Mouse (Mus musculus): ENCODE data around the gene Mapk1. TPM values are rescaled to one million over a fixed set of nuclear protein-coding genes. Genes with fewer than 3 reads are reported as not detected.

The Mapk1 gene
- polyA plus RNA-seq, 2 experiments, result 126 to 186 TPM

GRCm38 (mm10) chr16:17015853-17016230, 32.7 kb downstream of the Mapk1 start:
- Histone ChIP-seq H3K9me3 (ENCODE audit: control insufficient read depth, low read length) (no peaks in the 10 kb centered on the region), H3K4me3 (replicated peaks; ENCODE audit: low read length) (no peak overlapping the region), H3K27me3 (ENCODE audit: control insufficient read depth, insufficient read depth, low read length) (no peaks in the 10 kb centered on the region), H3K4me1 (ENCODE audit: control insufficient read depth, insufficient read depth, low read length) (no peaks in the 10 kb centered on the region), H3K9ac (ENCODE audit: low read depth, low read length, severe bottlenecking) (no peak overlapping the region), H3K4me2 (replicated peaks; ENCODE audit: low read depth, low read length, severe bottlenecking) (no peak overlapping the region), H3K36me3 (ENCODE audit: control insufficient read depth, insufficient read depth, low read length) (peaks cover 43% of the 10 kb centered on the region), H3K27ac (replicated peaks; ENCODE audit: low read depth, low read length) (no peak overlapping the region)
- no peak for TF ChIP-seq POLR2A (IDR thresholded peaks at IDR 0.05; ENCODE audit: borderline replicate concordance, extremely low read depth, insufficient read depth, insufficient read length)
- DNase-seq (ENCODE audit: low spot score) (no peak), ATAC-seq (ENCODE audit: low FRiP score, low read depth) (no peak)
- 95% methylated on average over 3 of the region's 3 CpGs for WGBS

GRCm38 (mm10) chr16:17018071-17018470, 34.9 kb downstream of the Mapk1 start:
- Histone ChIP-seq H3K9me3 (ENCODE audit: control insufficient read depth, low read length) (no peaks in the 10 kb centered on the region), H3K4me2 (replicated peaks; ENCODE audit: low read depth, low read length, severe bottlenecking) (no peak overlapping the region), H3K9ac (ENCODE audit: low read depth, low read length, severe bottlenecking) (no peak overlapping the region), H3K27me3 (ENCODE audit: control insufficient read depth, insufficient read depth, low read length) (no peaks in the 10 kb centered on the region), H3K4me3 (replicated peaks; ENCODE audit: low read length) (no peak overlapping the region), H3K4me1 (ENCODE audit: control insufficient read depth, insufficient read depth, low read length) (no peaks in the 10 kb centered on the region), H3K27ac (replicated peaks; ENCODE audit: low read depth, low read length) (no peak overlapping the region), H3K36me3 (ENCODE audit: control insufficient read depth, insufficient read depth, low read length) (peaks cover 56% of the 10 kb centered on the region)
- ATAC-seq (ENCODE audit: low FRiP score, low read depth) (no peak), DNase-seq (ENCODE audit: low spot score) (no peak)
- TF ChIP-seq POLR2A (IDR thresholded peaks at IDR 0.05; ENCODE audit: borderline replicate concordance, extremely low read depth, insufficient read depth, insufficient read length), result no peak
- WGBS, result 52% methylated on average over 6 of the region's 6 CpGs

DNA sequence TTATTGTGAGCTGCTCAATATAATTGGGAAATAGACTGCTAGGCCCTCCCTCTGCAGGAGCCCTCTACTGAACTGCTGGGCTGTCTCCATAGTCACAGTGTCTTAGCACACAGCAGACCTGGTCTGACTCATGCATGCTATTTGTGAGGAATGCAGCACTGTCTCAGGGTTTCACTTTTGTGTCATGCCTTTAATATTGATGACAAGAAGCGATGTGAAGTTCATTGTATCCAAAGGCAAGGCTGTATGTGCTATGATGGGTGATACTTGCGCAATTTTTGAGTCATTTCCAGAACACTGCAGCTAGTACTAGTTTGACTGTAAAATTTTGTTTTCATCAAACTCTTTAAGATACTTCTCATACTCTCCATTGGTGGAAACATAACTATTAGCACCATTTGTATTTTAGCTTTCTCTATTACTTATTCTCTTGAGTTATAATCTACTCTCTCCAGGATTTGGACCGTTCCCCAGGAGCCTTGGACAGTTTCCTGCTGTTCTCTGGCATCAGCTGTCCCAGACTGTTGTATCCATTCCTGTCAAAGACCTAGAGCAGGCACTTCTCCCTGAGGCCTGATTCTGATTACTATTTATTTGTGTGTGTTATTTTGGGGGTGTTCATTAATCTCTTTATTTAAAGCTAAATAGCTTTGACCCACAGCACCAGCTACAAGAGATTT, 41.4 kb downstream of the Mapk1 start:
- peaks cover 70% of the 10 kb centered on the region for H3K36me3 ChIP-seq (ENCODE audit: control insufficient read depth, insufficient read depth, low read length)
- no peak for ATAC-seq (ENCODE audit: low FRiP score, low read depth)
- no peak overlapping the region for H3K4me3 ChIP-seq (replicated peaks; ENCODE audit: low read length)
- no peak overlapping the region for H3K9ac ChIP-seq (ENCODE audit: low read depth, low read length, severe bottlenecking)
- H3K27me3 ChIP-seq (ENCODE audit: control insufficient read depth, insufficient read depth, low read length), result no peaks in the 10 kb centered on the region
- no peak for DNase-seq (ENCODE audit: low spot score)
- no peak for TF ChIP-seq POLR2A (IDR thresholded peaks at IDR 0.05; ENCODE audit: borderline replicate concordance, extremely low read depth, insufficient read depth, insufficient read length)
- 91% methylated on average over 3 of the region's 3 CpGs for WGBS
- H3K4me1 ChIP-seq (ENCODE audit: control insufficient read depth, insufficient read depth, low read length), result no peaks in the 10 kb centered on the region
- no peaks in the 10 kb centered on the region for H3K9me3 ChIP-seq (ENCODE audit: control insufficient read depth, low read length)
- no peak overlapping the region for H3K27ac ChIP-seq (replicated peaks; ENCODE audit: low read depth, low read length)
- no peak overlapping the region for H3K4me2 ChIP-seq (replicated peaks; ENCODE audit: low read depth, low read length, severe bottlenecking)

- H3K36me3 ChIP-seq (ENCODE audit: control insufficient read depth, insufficient read depth, low read length), result peaks cover 61% of the 10 kb centered on the region
- 84% methylated on average over 4 of the region's 4 CpGs for WGBS
- no peak overlapping the region for H3K4me2 ChIP-seq (replicated peaks; ENCODE audit: low read depth, low read length, severe bottlenecking)
- DNase-seq (ENCODE audit: low spot score) (no peak), ATAC-seq (ENCODE audit: low FRiP score, low read depth) (no peak)
- no peaks in the 10 kb centered on the region for H3K4me1 ChIP-seq (ENCODE audit: control insufficient read depth, insufficient read depth, low read length)
- H3K4me3 ChIP-seq (replicated peaks; ENCODE audit: low read length), result no peak overlapping the region
- H3K9ac ChIP-seq (ENCODE audit: low read depth, low read length, severe bottlenecking), result no peak overlapping the region
- H3K27ac ChIP-seq (replicated peaks; ENCODE audit: low read depth, low read length), result no peak overlapping the region
- no peak for TF ChIP-seq POLR2A (IDR thresholded peaks at IDR 0.05; ENCODE audit: borderline replicate concordance, extremely low read depth, insufficient read depth, insufficient read length)
- no peaks in the 10 kb centered on the region for H3K9me3 ChIP-seq (ENCODE audit: control insufficient read depth, low read length)
- H3K27me3 ChIP-seq (ENCODE audit: control insufficient read depth, insufficient read depth, low read length), result no peaks in the 10 kb centered on the region
Measured at GRCm38 (mm10) chr16:17029971-17030695, 47.0 kb downstream of the Mapk1 start.

DNA sequence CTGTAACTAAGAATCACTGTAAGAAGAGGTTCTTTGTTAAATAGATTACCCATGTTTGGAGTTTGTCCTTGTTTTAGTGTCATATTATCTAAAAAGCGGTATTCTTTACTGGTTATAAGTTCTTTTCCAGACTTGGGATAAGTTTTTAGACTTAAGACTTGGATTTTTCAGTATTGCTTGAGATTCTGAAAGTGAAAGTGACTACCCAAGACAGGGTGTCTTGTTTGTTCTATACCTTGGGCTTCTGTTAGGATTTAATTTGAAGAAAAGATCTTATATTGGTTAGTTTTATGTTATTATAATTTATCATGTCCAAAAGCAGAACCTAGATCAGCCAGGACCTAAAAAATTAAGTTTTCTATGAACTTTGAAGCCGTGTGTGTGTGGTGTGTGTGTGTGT, 50.6 kb downstream of the Mapk1 start:
- no peaks in the 10 kb centered on the region for H3K4me1 ChIP-seq (ENCODE audit: control insufficient read depth, insufficient read depth, low read length)
- DNase-seq (ENCODE audit: low spot score), result no peak
- H3K4me2 ChIP-seq (replicated peaks; ENCODE audit: low read depth, low read length, severe bottlenecking), result no peak overlapping the region
- TF ChIP-seq POLR2A (IDR thresholded peaks at IDR 0.05; ENCODE audit: borderline replicate concordance, extremely low read depth, insufficient read depth, insufficient read length), result no peak
- no peak for ATAC-seq (ENCODE audit: low FRiP score, low read depth)
- H3K9ac ChIP-seq (ENCODE audit: low read depth, low read length, severe bottlenecking), result no peak overlapping the region
- no peak overlapping the region for H3K4me3 ChIP-seq (replicated peaks; ENCODE audit: low read length)
- 92% methylated on average over 2 of the region's 2 CpGs for WGBS
- no peaks in the 10 kb centered on the region for H3K27me3 ChIP-seq (ENCODE audit: control insufficient read depth, insufficient read depth, low read length)
- H3K27ac ChIP-seq (replicated peaks; ENCODE audit: low read depth, low read length), result no peak overlapping the region
- H3K9me3 ChIP-seq (ENCODE audit: control insufficient read depth, low read length), result no peaks in the 10 kb centered on the region
- H3K36me3 ChIP-seq (ENCODE audit: control insufficient read depth, insufficient read depth, low read length), result peaks cover 70% of the 10 kb centered on the region
